Mouse (Mus musculus) erythroblast, embryonic 14.5 days (primary cell): ENCODE data around the gene Ttyh3. TPM values are rescaled to one million over a fixed set of nuclear protein-coding genes. Genes with fewer than 3 reads are reported as not detected.

ENCODE experiments used
- H3K27me3 ChIP-seq: 2 replicates; pipeline ENCODE4 v1.6.1; 2012; ENCODE audit warnings: inconsistent platforms; ENCODE audit not compliant: control insufficient read depth
- H3K36me3 ChIP-seq: 2 replicates; pipeline ENCODE4 v1.6.1; 2012; ENCODE audit warnings: mild to moderate bottlenecking, inconsistent platforms; ENCODE audit not compliant: control insufficient read depth
- H3K4me1 ChIP-seq: 2 replicates; pipeline ENCODE4 v1.6.1; 2012; ENCODE audit warnings: inconsistent platforms; ENCODE audit not compliant: control insufficient read depth
- H3K4me3 ChIP-seq: replicated peaks from 2 replicates; pipeline ENCODE3; 2012; ENCODE audit warnings: moderate library complexity, mild to moderate bottlenecking, inconsistent platforms
- H3K9me3 ChIP-seq: 2 replicates; pipeline ENCODE4 v1.6.1; 2012; ENCODE audit warnings: low read length, inconsistent platforms, mixed read lengths; ENCODE audit not compliant: control insufficient read depth
- GATA1 ChIP-seq: IDR thresholded peaks from 2 replicates; pipeline ENCODE4 v1.6.1; 2012; ENCODE audit warnings: low read length, inconsistent platforms, mixed read lengths
- TAL1 ChIP-seq: IDR thresholded peaks from 3 replicates; pipeline ENCODE4 v1.6.1; 2012; ENCODE audit warnings: low read length, inconsistent platforms, mixed read lengths
- polyA plus RNA-seq: library from polyadenylated mRNA; stranded (reverse); fragments of >175 nt; gene quantifications from 2 replicates; pipeline ENCODE4 v1.2.3, GENCODE M21; 2012

Ttyh3 gene
- polyA plus RNA-seq, 1 experiment = 8.9 TPM

DNA sequence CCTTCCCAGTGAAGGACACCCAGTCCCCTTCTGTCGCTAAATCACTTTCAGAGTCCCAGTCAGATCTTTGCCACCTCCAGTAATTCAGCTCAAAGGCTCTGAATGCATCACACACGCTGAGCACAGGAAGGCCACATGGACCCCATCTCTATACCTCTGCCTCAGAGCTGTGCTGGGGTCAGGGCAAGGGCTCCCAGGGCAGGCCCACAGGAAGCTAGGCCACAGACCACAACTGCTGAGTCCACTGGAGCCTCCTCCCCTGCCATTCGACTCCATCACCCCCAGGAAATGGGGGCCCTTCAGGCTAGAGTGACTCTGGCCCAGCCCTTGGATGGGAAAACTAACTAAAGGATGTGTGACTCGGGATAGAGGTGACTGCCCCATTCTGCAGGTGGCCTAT, 25.0 kb downstream of the Ttyh3 start:
- Histone ChIP-seq H3K4me3 (no peak overlapping the region), H3K27me3 (no peaks in the 10 kb centered on the region), H3K4me1 (peaks cover 12% of the 10 kb centered on the region), H3K9me3 (peaks cover 11% of the 10 kb centered on the region), H3K36me3 (peaks cover 58% of the 10 kb centered on the region)
- TF ChIP-seq TAL1 = no peak
- TF ChIP-seq GATA1 = no peak

DNA sequence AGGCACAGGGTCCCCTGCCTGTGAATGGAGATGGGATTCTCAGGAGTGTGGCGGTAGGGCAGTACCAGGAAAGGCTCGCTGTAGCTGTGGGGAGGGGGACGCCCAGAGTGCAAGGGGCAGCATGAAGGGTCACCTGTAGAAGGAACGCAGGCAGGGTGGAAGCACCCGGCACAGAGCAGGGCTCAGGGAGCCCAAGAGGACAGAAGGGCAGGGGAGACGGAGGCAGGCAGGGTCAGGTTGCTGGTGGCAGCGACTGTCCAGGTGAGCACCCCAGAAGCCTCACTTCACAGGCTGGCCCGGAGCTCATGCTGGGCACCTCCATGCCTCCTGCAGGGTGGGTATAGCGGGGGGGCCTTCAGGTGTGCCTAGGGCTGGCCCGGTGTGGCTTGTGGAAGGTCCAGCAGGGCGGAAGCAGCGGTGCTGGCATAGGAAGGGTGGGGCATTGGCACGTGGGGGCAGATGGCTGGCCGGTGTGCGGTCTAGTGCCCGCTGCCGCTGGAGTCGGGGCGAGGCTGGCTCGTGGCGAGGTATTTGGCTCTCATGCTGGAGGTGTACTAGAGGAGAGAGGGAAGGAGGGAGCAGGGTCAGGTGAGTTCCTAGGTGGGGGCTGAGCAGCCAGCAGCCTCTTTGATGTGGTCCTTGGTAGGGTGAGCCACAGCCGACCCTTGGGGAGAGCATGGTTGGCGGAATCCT, 25.7 kb downstream of the Ttyh3 start:
- Histone ChIP-seq H3K36me3 (peaks cover 53% of the 10 kb centered on the region), H3K4me3 (no peak overlapping the region), H3K27me3 (no peaks in the 10 kb centered on the region), H3K9me3 (peaks cover 9% of the 10 kb centered on the region), H3K4me1 (peaks cover 12% of the 10 kb centered on the region)
- TF ChIP-seq GATA1 (no peak), TAL1 (no peak)

DNA sequence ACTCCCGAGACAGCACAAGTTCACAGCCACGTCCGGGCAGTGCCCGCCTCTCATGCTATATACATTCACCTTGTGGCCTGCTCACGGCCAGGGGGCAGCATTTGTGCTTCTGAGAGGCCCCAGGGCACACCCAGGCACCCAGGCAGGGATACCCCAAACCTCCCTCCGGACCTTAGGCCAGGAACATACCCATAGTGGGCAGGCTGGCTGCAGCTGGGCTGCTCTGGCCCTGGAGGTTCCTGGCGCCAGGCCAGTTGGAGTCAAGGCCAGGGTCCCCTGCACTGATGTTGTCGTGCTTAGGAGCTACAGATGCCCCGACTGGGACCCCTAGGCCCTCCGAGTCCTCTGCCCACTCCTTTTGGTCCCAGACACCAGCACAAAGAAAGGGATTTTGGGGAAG, 27.3 kb downstream of the Ttyh3 start:
- no peak for TF ChIP-seq TAL1
- no peak for TF ChIP-seq GATA1
- Histone ChIP-seq H3K4me1 (peaks cover 28% of the 10 kb centered on the region), H3K36me3 (peaks cover 53% of the 10 kb centered on the region), H3K9me3 (no peaks in the 10 kb centered on the region), H3K27me3 (no peaks in the 10 kb centered on the region), H3K4me3 (no peak overlapping the region)

GRCm38 (mm10) chr5:140621092-140621491, 27.7 kb downstream of the Ttyh3 start:
- no peaks in the 10 kb centered on the region for H3K27me3 ChIP-seq
- H3K36me3 ChIP-seq = peaks cover 53% of the 10 kb centered on the region
- H3K4me3 ChIP-seq = no peak overlapping the region
- peaks cover 33% of the 10 kb centered on the region for H3K4me1 ChIP-seq
- TF ChIP-seq TAL1 = no peak
- no peaks in the 10 kb centered on the region for H3K9me3 ChIP-seq

- H3K9me3 ChIP-seq = no peaks in the 10 kb centered on the region
- H3K36me3 ChIP-seq = peaks cover 54% of the 10 kb centered on the region
- no peaks in the 10 kb centered on the region for H3K27me3 ChIP-seq
- TF ChIP-seq GATA1 (no peak), TAL1 (no peak)
- H3K4me1 ChIP-seq = peaks cover 41% of the 10 kb centered on the region
- no peak overlapping the region for H3K4me3 ChIP-seq
Observed at GRCm38 (mm10) chr5:140619895-140620736, 28.7 kb downstream of the Ttyh3 start.

GRCm38 (mm10) chr5:140619151-140619771, 29.6 kb downstream of the Ttyh3 start:
- TF ChIP-seq GATA1 (no peak), TAL1 (no peak)

DNA sequence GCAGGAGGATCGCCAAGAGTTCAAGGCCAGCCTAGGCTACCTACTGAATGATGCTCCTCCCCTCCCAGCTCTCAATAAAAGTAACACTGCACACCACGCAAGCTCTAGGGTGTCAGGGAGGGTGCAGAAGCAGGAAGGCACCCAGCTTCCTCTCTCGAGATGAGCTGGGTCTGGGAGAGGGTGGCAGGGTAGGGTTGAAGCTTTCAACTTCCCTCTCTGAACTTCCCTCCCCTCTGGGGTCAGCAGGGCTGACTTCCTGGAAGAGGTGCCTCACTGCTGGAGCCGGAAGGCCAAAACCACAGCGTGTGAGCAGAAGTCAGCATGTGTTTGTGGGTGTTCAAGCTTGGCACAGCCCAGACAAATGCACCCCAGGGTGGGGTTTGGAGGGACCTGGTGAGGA, 31.1 kb downstream of the Ttyh3 start:
- H3K9me3 ChIP-seq = peaks cover 1% of the 10 kb centered on the region
- peaks cover 64% of the 10 kb centered on the region for H3K4me1 ChIP-seq
- H3K36me3 ChIP-seq = peaks cover 54% of the 10 kb centered on the region
- no peak overlapping the region for H3K4me3 ChIP-seq
- TF ChIP-seq TAL1 (no peak), GATA1 (no peak)
- H3K27me3 ChIP-seq = peaks cover 1% of the 10 kb centered on the region; the same call in 1 of the 2 replicates

More at GRCm38 (mm10) chr5:140619151-140619771, 29.6 kb downstream of the Ttyh3 start:
- Histone ChIP-seq H3K36me3 (peaks cover 54% of the 10 kb centered on the region), H3K9me3 (no peaks in the 10 kb centered on the region), H3K4me3 (no peak overlapping the region), H3K27me3 (no peaks in the 10 kb centered on the region), H3K4me1 (peaks cover 50% of the 10 kb centered on the region)

- no peak for TF ChIP-seq GATA1
- no peak for TF ChIP-seq TAL1
Observed at GRCm38 (mm10) chr5:140616691-140617090, 32.1 kb downstream of the Ttyh3 start.

DNA sequence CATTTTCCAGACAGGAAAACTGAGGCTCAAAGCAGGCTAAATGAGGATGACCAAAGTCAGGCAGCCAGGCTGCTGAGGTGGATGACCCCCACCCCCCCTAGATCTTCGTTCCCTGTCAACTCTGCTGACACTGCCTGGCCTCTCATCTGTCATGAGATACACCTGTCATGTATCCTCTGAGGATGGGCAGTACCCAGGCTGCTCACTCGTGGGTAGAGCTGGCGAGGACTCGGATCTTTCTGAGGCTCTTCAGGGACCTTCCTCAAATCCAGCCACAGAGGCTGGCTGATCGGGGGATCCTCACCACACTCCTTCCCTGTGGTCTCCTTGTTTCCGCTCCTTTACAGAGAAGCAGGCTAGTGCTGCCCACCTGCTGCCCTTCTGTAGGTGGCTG, 32.7 kb downstream of the Ttyh3 start:
- TF ChIP-seq GATA1 (no peak), TAL1 (no peak)
- Histone ChIP-seq H3K4me1 (peaks cover 80% of the 10 kb centered on the region), H3K4me3 (no peak overlapping the region), H3K9me3 (peaks cover 8% of the 10 kb centered on the region), H3K36me3 (peaks cover 68% of the 10 kb centered on the region), H3K27me3 (peaks cover 16% of the 10 kb centered on the region)

More at GRCm38 (mm10) chr5:140616691-140617090, 32.1 kb downstream of the Ttyh3 start:
- Histone ChIP-seq H3K4me3 (no peak overlapping the region), H3K27me3 (peaks cover 10% of the 10 kb centered on the region; the same call in 1 of the 2 replicates), H3K9me3 (peaks cover 8% of the 10 kb centered on the region), H3K4me1 (peaks cover 74% of the 10 kb centered on the region), H3K36me3 (peaks cover 62% of the 10 kb centered on the region)
